Mouse (Mus musculus) heart, postnatal 0 days (tissue): ENCODE results near the gene As3mt. TPM values are rescaled to one million over a fixed set of nuclear protein-coding genes. Genes with fewer than 3 reads are reported as not detected.

ENCODE experiments used
- ATAC-seq: fragments of 200-750 bp; cut with Nextera tagmentation; 2 replicates; pipeline ENCODE4 v1.8.0; 2017; ENCODE audit warnings: low read depth, moderate number of reproducible peaks, moderate library complexity; ENCODE audit not compliant: insufficient read depth
- DNase-seq: peaks from one replicate; pipeline ENCODE4 v3.0.0-alpha.2; 2016; ENCODE audit warnings: low spot score
- H3K27ac ChIP-seq: fragments of 300-500 bp; sonication (generic); 2 replicates; pipeline ENCODE4 v1.5.1; 2014; ENCODE audit warnings: low read depth, mild to moderate bottlenecking
- H3K27me3 ChIP-seq: fragments of 300-500 bp; sonication (generic); 2 replicates; pipeline ENCODE4 v1.6.1; 2014; ENCODE audit warnings: low read length, mixed read lengths; ENCODE audit not compliant: control insufficient read depth, insufficient read depth
- H3K36me3 ChIP-seq: fragments of 300-500 bp; sonication (generic); replicated peaks from 2 replicates; pipeline ENCODE4 v1.6.1; 2014; ENCODE audit warnings: low read length, mixed read lengths; ENCODE audit not compliant: control insufficient read depth, insufficient read depth
- H3K4me1 ChIP-seq: fragments of 300-500 bp; sonication (generic); 2 replicates; pipeline ENCODE4 v1.6.1; 2014; ENCODE audit warnings: antibody characterized with exemption; ENCODE audit not compliant: control insufficient read depth, insufficient read depth
- H3K4me2 ChIP-seq: fragments of 300-500 bp; sonication (generic); 2 replicates; pipeline ENCODE4 v1.6.1; 2014; ENCODE audit warnings: low read depth, mild to moderate bottlenecking, low read length, moderate library complexity
- H3K4me3 ChIP-seq: fragments of 300-500 bp; sonication (generic); 2 replicates; pipeline ENCODE4 v1.5.1; 2014; ENCODE audit warnings: low read depth, low read length
- H3K9ac ChIP-seq: fragments of 300-500 bp; sonication (generic); replicated peaks from 2 replicates; pipeline ENCODE4 v1.6.1; 2014; ENCODE audit warnings: low read depth, low read length, mixed read lengths
- H3K9me3 ChIP-seq: fragments of 300-500 bp; sonication (generic); replicated peaks from 2 replicates; pipeline ENCODE4 v1.6.1; 2016; ENCODE audit warnings: low read length; ENCODE audit not compliant: control insufficient read depth
- CTCF ChIP-seq: IDR thresholded peaks from 2 replicates; pipeline ENCODE4 v1.5.1; 2016; ENCODE audit warnings: antibody characterized with exemption, control low read depth, low read depth
- EP300 ChIP-seq: IDR thresholded peaks from 2 replicates; pipeline ENCODE4 v1.6.1; 2016; ENCODE audit warnings: antibody characterized with exemption, low read depth
- WGBS: fragments of 180-500 bp; shearing (Covaris S2); extraction: QIAGEN DNeasy Blood & Tissue Kit; methylation state at CpG from one replicate; pipeline ENCODE4 v1.1.7; 2014; 5-methylcytosine and 5-hydroxymethylcytosine counted together
- polyA plus RNA-seq: library from polyadenylated mRNA; unstranded; fragments of >200 nt; fragmentation: Nextera tagmentation; extraction: Ambion mirVana; gene quantifications from 2 replicates; pipeline ENCODE4 v1.2.1, GENCODE M21; 2015
- total RNA-seq: library from RNA; depleted of rRNA; stranded (reverse); fragments of >200 nt; gene quantifications from 2 replicates; pipeline ENCODE4 v1.2.3, GENCODE M21; 2014; ENCODE audit warnings: low replicate concordance

Gene As3mt
- total and polyA plus RNA-seq, 2 experiments from 2014 or later = 24.1 to 61.7 TPM

DNA sequence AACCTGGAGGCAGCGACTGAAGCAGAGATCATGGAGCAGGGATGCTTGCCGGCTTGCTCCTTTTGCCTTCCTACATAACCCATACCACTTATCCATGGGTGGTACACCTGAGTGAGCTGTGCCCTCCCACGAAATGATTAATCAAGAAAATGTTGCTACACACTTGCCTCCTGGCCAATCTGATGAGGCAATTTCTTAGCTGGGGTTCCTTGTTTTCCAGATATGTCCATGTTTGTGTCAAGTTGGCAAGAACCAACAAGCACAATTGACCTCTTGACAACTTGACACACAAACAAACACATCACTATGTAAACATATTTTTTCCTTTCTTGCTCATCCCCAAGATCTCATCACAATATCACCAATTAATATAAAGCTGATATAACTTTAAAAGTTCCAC lies 31.6 kb upstream of the As3mt start:
- no peaks in the 10 kb centered on the region for H3K9me3 ChIP-seq
- H3K4me1 ChIP-seq = no peaks in the 10 kb centered on the region
- H3K4me2 ChIP-seq = no peak overlapping the region
- no peak for DNase-seq
- no peak for ATAC-seq
- peaks cover 3% of the 10 kb centered on the region; the same call in 1 of the 2 replicates for H3K27me3 ChIP-seq
- H3K9ac ChIP-seq = no peak overlapping the region
- TF ChIP-seq EP300 (no peak), CTCF (no peak)
- WGBS = 79% methylated on average over 3 of the region's 3 CpGs
- H3K4me3 ChIP-seq = no peak overlapping the region
- no peak overlapping the region for H3K27ac ChIP-seq
- H3K36me3 ChIP-seq = no peaks in the 10 kb centered on the region

DNA sequence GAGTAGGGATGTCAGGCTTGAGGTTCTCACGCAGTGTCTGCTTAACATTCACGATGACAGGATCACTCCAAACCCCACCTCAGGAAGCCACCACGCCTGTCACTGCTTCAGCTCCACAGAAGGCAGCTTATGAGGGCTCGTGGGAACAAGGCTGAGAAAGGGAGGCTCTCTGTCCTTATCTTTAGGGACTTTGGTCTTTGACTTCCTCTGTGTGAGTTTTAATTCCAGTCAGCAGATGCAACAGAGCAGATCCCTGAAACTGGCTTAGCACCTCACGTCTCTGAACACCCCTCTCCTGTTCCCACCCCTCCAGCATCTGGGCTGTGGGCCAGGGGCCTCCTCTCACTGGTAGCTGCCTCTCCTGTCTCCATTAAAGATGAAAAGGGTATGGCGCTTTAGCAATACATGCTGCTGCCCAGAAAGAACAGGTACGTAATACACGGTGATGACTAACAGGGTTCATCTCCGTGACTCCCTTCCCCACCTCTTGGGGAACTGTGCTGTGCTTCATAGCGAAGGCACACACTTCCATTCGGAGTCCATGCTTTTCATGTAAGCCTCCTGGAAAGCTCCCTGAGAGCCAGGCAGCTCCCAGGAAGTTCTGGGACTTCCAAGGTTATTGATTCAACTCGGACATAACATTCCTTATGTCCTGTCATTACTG lies 27.4 kb upstream of the As3mt start:
- Histone ChIP-seq H3K4me2 (no peak overlapping the region), H3K9ac (no peak overlapping the region), H3K9me3 (no peaks in the 10 kb centered on the region), H3K4me1 (no peaks in the 10 kb centered on the region), H3K36me3 (no peaks in the 10 kb centered on the region), H3K27me3 (no peaks in the 10 kb centered on the region), H3K4me3 (no peak overlapping the region), H3K27ac (no peak overlapping the region)
- TF ChIP-seq CTCF (no peak), EP300 (no peak)
- no peak for DNase-seq
- WGBS = 39% methylated on average over 12 of the region's 12 CpGs
- ATAC-seq = no peak

DNA sequence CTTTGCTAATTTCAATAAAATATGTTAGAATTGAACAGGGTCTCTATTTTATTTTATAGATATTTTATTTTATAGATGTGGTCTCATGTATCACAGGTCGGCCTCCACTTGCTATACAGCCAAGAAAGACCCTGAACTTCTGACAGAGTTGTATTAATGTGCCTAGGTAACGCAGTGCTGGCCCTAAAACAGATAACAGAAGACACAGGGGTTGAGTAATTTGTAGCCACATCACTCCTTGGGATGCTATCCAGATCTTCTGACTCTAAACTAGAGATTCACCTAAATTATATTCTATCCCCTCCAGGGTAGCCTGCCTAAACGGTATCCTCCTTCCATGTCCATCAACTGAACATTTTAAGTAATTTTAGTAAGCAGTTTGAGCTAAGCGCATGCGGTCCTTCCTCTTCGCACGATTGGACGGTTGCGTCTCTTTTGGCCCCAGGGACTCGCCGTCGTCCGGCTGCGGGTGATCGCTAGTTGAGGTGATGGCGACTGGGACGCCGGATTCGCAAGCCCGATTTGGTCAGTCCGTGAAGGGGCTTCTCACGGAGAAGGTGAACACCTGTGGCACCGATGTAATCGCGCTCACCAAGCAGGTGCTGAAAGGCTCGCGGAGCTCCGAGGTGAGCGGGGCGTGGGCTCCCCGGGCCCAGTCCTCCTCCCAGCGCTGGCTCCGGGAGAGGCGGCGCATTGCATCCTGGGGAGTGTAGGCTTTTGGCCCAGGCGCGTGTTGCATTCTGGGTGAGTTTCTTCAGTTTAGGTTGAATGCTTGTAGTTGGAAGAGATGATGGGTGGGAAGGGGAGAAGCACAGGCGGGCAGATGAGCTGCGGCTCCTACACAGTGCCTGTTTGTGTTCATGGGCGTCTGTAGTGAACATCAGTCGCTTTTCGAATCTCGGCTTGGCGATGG lies 17.5 kb upstream of the As3mt start, which contains the start of gene Borcs7:
Gene Borcs7 (plus strand): TSS at position 447 of the 913 bp plus-strand sequence.
- Histone ChIP-seq H3K9ac (peak within 1 kb of the TSS; percentile 71), H3K4me3 (peak within 1 kb of the TSS; percentile 92), H3K27me3 (no peaks in the 10 kb centered on the region), H3K4me1 (peaks cover 8% of the 10 kb centered on the region; the same call in 1 of the 2 replicates), H3K36me3 (no peaks in the 10 kb centered on the region), H3K27ac (peak within 1 kb of the TSS; percentile 76), H3K4me2 (peak within 1 kb of the TSS; percentile 72), H3K9me3 (no peaks in the 10 kb centered on the region)
- ATAC-seq (peak; percentile 93), DNase-seq (peak; percentile 78)
- 3% methylated on average over 44 of the region's 44 CpGs for WGBS
- TF ChIP-seq EP300 = no peak; the same call in 1 of the 2 replicates
- TF ChIP-seq CTCF = no peak

DNA sequence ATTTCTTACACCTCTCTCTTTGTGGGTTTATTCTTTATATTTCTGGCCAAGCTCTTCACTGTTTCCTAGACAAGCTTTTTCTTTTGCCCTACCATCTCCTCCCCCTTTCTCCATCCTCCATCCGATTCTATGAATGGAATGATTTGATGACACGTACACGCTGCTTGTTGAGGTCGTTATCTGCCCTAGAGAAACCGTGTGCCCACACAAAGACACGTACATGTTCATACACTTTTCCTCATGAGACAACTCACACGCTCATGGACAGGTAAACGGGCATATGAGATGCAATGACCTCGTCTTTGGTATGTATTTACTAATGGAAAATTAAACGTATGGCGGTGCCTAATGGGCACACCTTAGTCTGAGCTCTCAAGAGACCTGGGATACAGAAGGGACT lies 16.9 kb upstream of the As3mt start:
- no peaks in the 10 kb centered on the region for H3K27me3 ChIP-seq
- H3K4me3 ChIP-seq = peak overlapping the region; percentile 92
- 70% methylated on average over 11 of the region's 11 CpGs for WGBS
- no peaks in the 10 kb centered on the region for H3K36me3 ChIP-seq
- H3K27ac ChIP-seq = peak overlapping the region; percentile 76; the same call in 1 of the 2 replicates
- no peak for ATAC-seq
- H3K4me2 ChIP-seq = peak overlapping the region; percentile 72
- H3K9me3 ChIP-seq = no peaks in the 10 kb centered on the region
- H3K4me1 ChIP-seq = peaks cover 8% of the 10 kb centered on the region; the same call in 1 of the 2 replicates
- no peak for TF ChIP-seq CTCF
- no peak for TF ChIP-seq EP300
- no peak for DNase-seq
- H3K9ac ChIP-seq = peak overlapping the region; percentile 71

DNA sequence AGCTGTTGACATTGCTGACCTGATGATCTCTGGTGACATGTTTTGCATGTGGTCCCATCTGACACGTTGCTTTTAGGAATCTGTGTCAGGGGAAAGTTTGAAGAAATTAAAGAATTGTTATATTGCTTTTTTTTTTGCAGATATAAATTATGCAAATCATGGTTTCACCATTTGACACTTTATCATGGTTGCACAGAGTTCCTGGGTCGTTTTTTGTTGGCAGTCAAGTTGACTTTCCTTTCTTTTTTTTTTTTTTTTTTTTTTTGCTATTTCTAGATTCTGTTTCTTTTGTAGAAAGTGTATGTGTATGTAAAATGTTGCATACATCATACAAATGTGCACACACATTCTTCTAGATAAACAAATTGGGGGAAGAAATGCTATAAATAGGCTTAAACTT lies 16.2 kb upstream of the As3mt start:
- TF ChIP-seq EP300 (no peak), CTCF (no peak)
- DNase-seq (no peak), ATAC-seq (no peak)
- Histone ChIP-seq H3K4me1 (peaks cover 8% of the 10 kb centered on the region; the same call in 1 of the 2 replicates), H3K9me3 (no peaks in the 10 kb centered on the region), H3K27ac (no peak overlapping the region), H3K4me3 (no peak overlapping the region), H3K27me3 (no peaks in the 10 kb centered on the region), H3K9ac (no peak overlapping the region), H3K36me3 (no peaks in the 10 kb centered on the region), H3K4me2 (no peak overlapping the region)
- 57% methylated on average over 2 of the region's 2 CpGs for WGBS
